8 mouse cellular contexts compared by ENCODE assay signal in genomic region chr10:121033128-121033791, GRCm38 (mm10). TPM values are rescaled to one million over a fixed set of nuclear protein-coding genes. Genes with fewer than 3 reads are reported as not detected.
A peak's percentile ranks its signal among the peaks of the same experiment; 100 is the strongest.
DNase-seq lines count a peak whose midpoint lies in the region; ATAC-seq and TF ChIP-seq lines count a peak whose summit lies in the region.

No protein-coding gene starts in this region.

- DNase-seq in adrenal gland, postnatal 36 days = peak; percentile 86 to 88
- peak; percentile 85 for DNase-seq in neural tube, embryonic 11.5 days (ENCODE audit: low spot score)

- H3K4me3 ChIP-seq in C2C12 (ENCODE audit: insufficient read depth, poor library complexity, severe bottlenecking) = peak overlapping the region; percentile 22
- H3K4me3 ChIP-seq in embryonic facial prominence, embryonic 15.5 days (replicated peaks) = peak overlapping the region; percentile 62
- peak overlapping the region; percentile 68 for H3K4me3 ChIP-seq in heart, embryonic 12.5 days
- H3K4me3 ChIP-seq in kidney, embryonic 16.5 days (ENCODE audit: low read length) = peak overlapping the region; percentile 54
- H3K4me3 ChIP-seq in liver, embryonic 15.5 days (replicated peaks) = peak overlapping the region; percentile 56
- H3K4me3 ChIP-seq in neural tube, embryonic 11.5 days (ENCODE audit: low read depth, low read length) = peak overlapping the region; percentile 47
- peak overlapping the region; percentile 60 for H3K4me3 ChIP-seq in stomach, embryonic 16.5 days (replicated peaks; ENCODE audit: low read length)

- under 1% methylated on average over 25 of the region's 25 CpGs for WGBS in embryonic facial prominence, embryonic 15.5 days
- WGBS in heart, embryonic 12.5 days = 2% methylated on average over 25 of the region's 25 CpGs
- WGBS in kidney, embryonic 16.5 days = under 1% methylated on average over 25 of the region's 25 CpGs
- 1% methylated on average over 25 of the region's 25 CpGs for WGBS in liver, embryonic 15.5 days (ENCODE audit: insufficient replicate concordance)
- under 1% methylated on average over 25 of the region's 25 CpGs for WGBS in neural tube, embryonic 11.5 days
- WGBS in stomach, embryonic 16.5 days = under 1% methylated on average over 25 of the region's 25 CpGs

- no peaks in the 10 kb centered on the region for H3K79me3 ChIP-seq in C2C12 (ENCODE audit: low read depth)

- H3K9ac ChIP-seq in embryonic facial prominence, embryonic 15.5 days = no peak overlapping the region
- H3K9ac ChIP-seq in heart, embryonic 12.5 days = peak overlapping the region; percentile 68
- peak overlapping the region; percentile 64; the same call in 1 of the 2 replicates for H3K9ac ChIP-seq in kidney, embryonic 16.5 days (replicated peaks; ENCODE audit: low read length)
- H3K9ac ChIP-seq in liver, embryonic 15.5 days = no peak overlapping the region
- H3K9ac ChIP-seq in neural tube, embryonic 11.5 days (ENCODE audit: low read length) = peak overlapping the region; percentile 40; the same call in 1 of the 2 replicates
- peak overlapping the region; percentile 59 for H3K9ac ChIP-seq in stomach, embryonic 16.5 days (ENCODE audit: low read length)

- TF ChIP-seq CTCF in C2C12 (IDR thresholded peaks at IDR 0.05; ENCODE audit: control insufficient read depth, insufficient read depth, insufficient read length) = no peak

- peaks cover 37% of the 10 kb centered on the region for H3K27me3 ChIP-seq in C2C12 (ENCODE audit: control insufficient read depth, insufficient read depth, insufficient read length)
- H3K27me3 ChIP-seq in embryonic facial prominence, embryonic 15.5 days = no peaks in the 10 kb centered on the region
- peaks cover 4% of the 10 kb centered on the region for H3K27me3 ChIP-seq in heart, embryonic 12.5 days (replicated peaks)
- H3K27me3 ChIP-seq in kidney, embryonic 16.5 days (ENCODE audit: insufficient read depth, low read length) = peaks cover 56% of the 10 kb centered on the region
- H3K27me3 ChIP-seq in liver, embryonic 15.5 days = peaks cover 43% of the 10 kb centered on the region
- H3K27me3 ChIP-seq in neural tube, embryonic 11.5 days (ENCODE audit: control insufficient read depth, insufficient read depth, low read length) = peaks cover 4% of the 10 kb centered on the region
- H3K27me3 ChIP-seq in stomach, embryonic 16.5 days (ENCODE audit: control insufficient read depth, insufficient read depth, low read length) = peaks cover 19% of the 10 kb centered on the region

- H3K27ac ChIP-seq in embryonic facial prominence, embryonic 15.5 days (replicated peaks) = peak overlapping the region; percentile 65; the same call in 1 of the 2 replicates
- no peak overlapping the region for H3K27ac ChIP-seq in heart, embryonic 12.5 days (ENCODE audit: poor library complexity, severe bottlenecking)
- H3K27ac ChIP-seq in kidney, embryonic 16.5 days (ENCODE audit: low read length) = no peak overlapping the region
- no peak overlapping the region for H3K27ac ChIP-seq in liver, embryonic 15.5 days (replicated peaks)
- no peak overlapping the region for H3K27ac ChIP-seq in neural tube, embryonic 11.5 days (ENCODE audit: low read depth, low read length)
- H3K27ac ChIP-seq in stomach, embryonic 16.5 days (ENCODE audit: low read length) = no peak overlapping the region

- peak; percentile 72 for ATAC-seq in embryonic facial prominence, embryonic 15.5 days (ENCODE audit: insufficient number of reproducible peaks, low FRiP score, low TSS enrichment, low read depth)
- peak; percentile 76 for ATAC-seq in heart, embryonic 12.5 days (ENCODE audit: insufficient number of reproducible peaks, low FRiP score)
- peak; percentile 92 for ATAC-seq in kidney, embryonic 16.5 days (ENCODE audit: low FRiP score, low TSS enrichment)
- peak; percentile 75 for ATAC-seq in liver, embryonic 15.5 days (ENCODE audit: insufficient read depth)
- ATAC-seq in neural tube, embryonic 11.5 days (ENCODE audit: insufficient read depth, low FRiP score, low TSS enrichment) = peak; percentile 82
- ATAC-seq in stomach, embryonic 16.5 days (ENCODE audit: insufficient read depth, low FRiP score) = peak; percentile 82

- H3K4me2 ChIP-seq in embryonic facial prominence, embryonic 15.5 days (replicated peaks) = peak overlapping the region; percentile 92
- H3K4me2 ChIP-seq in heart, embryonic 12.5 days = peak overlapping the region; percentile 94
- H3K4me2 ChIP-seq in kidney, embryonic 16.5 days (replicated peaks; ENCODE audit: low read depth, low read length) = peak overlapping the region; percentile 81
- peak overlapping the region; percentile 74 for H3K4me2 ChIP-seq in liver, embryonic 15.5 days
- peak overlapping the region; percentile 87 for H3K4me2 ChIP-seq in neural tube, embryonic 11.5 days (ENCODE audit: low read depth)
- H3K4me2 ChIP-seq in stomach, embryonic 16.5 days (ENCODE audit: low read depth, low read length) = peak overlapping the region; percentile 98

- no peaks in the 10 kb centered on the region for H3K9me3 ChIP-seq in embryonic facial prominence, embryonic 15.5 days (replicated peaks)
- no peaks in the 10 kb centered on the region for H3K9me3 ChIP-seq in heart, embryonic 12.5 days (replicated peaks)
- no peaks in the 10 kb centered on the region for H3K9me3 ChIP-seq in kidney, embryonic 16.5 days (ENCODE audit: low read length)
- no peaks in the 10 kb centered on the region for H3K9me3 ChIP-seq in liver, embryonic 15.5 days (replicated peaks)
- H3K9me3 ChIP-seq in neural tube, embryonic 11.5 days (ENCODE audit: control insufficient read depth, low read length) = no peaks in the 10 kb centered on the region
- no peaks in the 10 kb centered on the region for H3K9me3 ChIP-seq in stomach, embryonic 16.5 days (replicated peaks; ENCODE audit: control insufficient read depth, low read length)

- no peaks in the 10 kb centered on the region for H3K79me2 ChIP-seq in C2C12 (ENCODE audit: control insufficient read depth, insufficient read depth)

- H3K36me3 ChIP-seq in C2C12 (ENCODE audit: control insufficient read depth, insufficient read depth) = no peaks in the 10 kb centered on the region
- no peaks in the 10 kb centered on the region for H3K36me3 ChIP-seq in embryonic facial prominence, embryonic 15.5 days
- no peaks in the 10 kb centered on the region for H3K36me3 ChIP-seq in heart, embryonic 12.5 days
- no peaks in the 10 kb centered on the region for H3K36me3 ChIP-seq in kidney, embryonic 16.5 days (ENCODE audit: insufficient read depth, low read length)
- no peaks in the 10 kb centered on the region for H3K36me3 ChIP-seq in liver, embryonic 15.5 days (replicated peaks)
- H3K36me3 ChIP-seq in neural tube, embryonic 11.5 days (ENCODE audit: control insufficient read depth, insufficient read depth, low read length) = no peaks in the 10 kb centered on the region
- no peaks in the 10 kb centered on the region for H3K36me3 ChIP-seq in stomach, embryonic 16.5 days (ENCODE audit: control insufficient read depth, insufficient read depth, low read length)

- 0 out of 2 replicates have a peak, but pooled peaks cover 11% of the 10 kb centered on the region for H3K4me1 ChIP-seq in embryonic facial prominence, embryonic 15.5 days
- peaks cover 7% of the 10 kb centered on the region; the same call in 1 of the 2 replicates for H3K4me1 ChIP-seq in heart, embryonic 12.5 days (replicated peaks)
- H3K4me1 ChIP-seq in kidney, embryonic 16.5 days (ENCODE audit: insufficient read depth, low read length) = peaks cover 8% of the 10 kb centered on the region
- peaks cover 11% of the 10 kb centered on the region for H3K4me1 ChIP-seq in liver, embryonic 15.5 days (replicated peaks)
- no peaks in the 10 kb centered on the region for H3K4me1 ChIP-seq in neural tube, embryonic 11.5 days (ENCODE audit: control insufficient read depth, insufficient read depth, low read length)
- peaks cover 8% of the 10 kb centered on the region for H3K4me1 ChIP-seq in stomach, embryonic 16.5 days (ENCODE audit: control insufficient read depth, insufficient read depth, low read length)

- peak overlapping the region; percentile 52 for H3ac ChIP-seq in C2C12 (ENCODE audit: control insufficient read depth, insufficient read length, low read depth)

TF ChIP-seq in C2C12, 6 proteins besides CTCF, POLR2A, EP300 and RAD21:
- TF ChIP-seq MYOG (IDR thresholded peaks at IDR 0.05; ENCODE audit: control insufficient read depth, extremely low read depth, insufficient read length) (no peak), MAX (IDR thresholded peaks at IDR 0.05) (no peak), MYOD1 (IDR thresholded peaks at IDR 0.05; ENCODE audit: control insufficient read depth, insufficient read length, low read depth) (no peak), CEBPB (IDR thresholded peaks at IDR 0.05; ENCODE audit: low read depth) (no peak), FOSL1 (IDR thresholded peaks at IDR 0.05; ENCODE audit: insufficient read depth, low read length, poor library complexity, severe bottlenecking) (no peak)

RNA-seq across cellular contexts. Expression of gene Wif1, which starts 0.5 kb away (rescaled TPM):
- polyA plus RNA-seq in C2C12 (2012; fragmentation: generic; extraction: Trizol) = not detected
- total RNA-seq in adrenal gland, postnatal 36 days (2021) = under 1 TPM in 1 of 2 experiments, not detected in 1; 0.20 TPM
- 89.0 and 92.7 TPM in 2 replicates for polyA plus RNA-seq in embryonic facial prominence, embryonic 15.5 days (2015; fragmentation: Nextera tagmentation; extraction: Ambion mirVana)
- polyA plus RNA-seq in heart, embryonic 12.5 days (2016; fragmentation: Nextera tagmentation; extraction: Ambion mirVana) = 2.9 and 3.7 TPM in 2 replicates
- polyA plus RNA-seq in kidney, embryonic 16.5 days (2015; fragmentation: Nextera tagmentation; extraction: Ambion mirVana) = 2.7 and 3.1 TPM in 2 replicates
- 1.1 and 1.4 TPM in 2 replicates for polyA plus RNA-seq in liver, embryonic 15.5 days (2015; fragmentation: Nextera tagmentation; extraction: Ambion mirVana)
- polyA plus RNA-seq in neural tube, embryonic 11.5 days (2014; fragmentation: Nextera tagmentation; extraction: Ambion mirVana) = 8.5 and 9.7 TPM in 2 replicates
- 1.6 and 2.4 TPM in 2 replicates for polyA plus RNA-seq in stomach, embryonic 16.5 days (2015; fragmentation: Nextera tagmentation; extraction: Ambion mirVana)

RNA-seq across cellular contexts. Expression of gene Lemd3, which starts 54.1 kb away (rescaled TPM):
- 3.5 TPM for polyA plus RNA-seq in C2C12 (2012; fragmentation: generic; extraction: Trizol)
- 10 to 100 TPM; 23.9 to 25.0 TPM for total RNA-seq in adrenal gland, postnatal 36 days (2021)
- polyA plus RNA-seq in embryonic facial prominence, embryonic 15.5 days (2015; fragmentation: Nextera tagmentation; extraction: Ambion mirVana) = 2.6 and 3.3 TPM in 2 replicates
- 3.3 and 4.1 TPM in 2 replicates for polyA plus RNA-seq in heart, embryonic 12.5 days (2016; fragmentation: Nextera tagmentation; extraction: Ambion mirVana)
- 2.4 TPM in 2 replicates for polyA plus RNA-seq in kidney, embryonic 16.5 days (2015; fragmentation: Nextera tagmentation; extraction: Ambion mirVana)
- 0.84 and 1.0 TPM in 2 replicates for polyA plus RNA-seq in liver, embryonic 15.5 days (2015; fragmentation: Nextera tagmentation; extraction: Ambion mirVana)
- polyA plus RNA-seq in neural tube, embryonic 11.5 days (2014; fragmentation: Nextera tagmentation; extraction: Ambion mirVana) = 4.1 and 5.2 TPM in 2 replicates
- polyA plus RNA-seq in stomach, embryonic 16.5 days (2015; fragmentation: Nextera tagmentation; extraction: Ambion mirVana) = 1.7 and 2.3 TPM in 2 replicates

Comparison
In these comparisons a context has a peak if more than half of its experiments do, and no peak if none do; other contexts are left out.
1. H3K9ac ChIP-seq: peak in heart, embryonic 12.5 days (single experiment), kidney, embryonic 16.5 days (single experiment), neural tube, embryonic 11.5 days (single experiment) and stomach, embryonic 16.5 days (single experiment); none in embryonic facial prominence, embryonic 15.5 days (single experiment) and liver, embryonic 15.5 days (single experiment).
2. Peak in every context shown above with its lines, with median percentiles within 50 percentile points of each other: H3K4me3 ChIP-seq, ATAC-seq and H3K4me2 ChIP-seq.